Mouse (Mus musculus) heart, adult 2 months (tissue): ENCODE results near the gene Abca13.

Experiments used
- CTCF ChIP-seq: fragments of 200-600 bp; IDR thresholded peaks from 2 replicates; pipeline ENCODE4 v1.8.1; 2022; ENCODE audit warnings: antibody characterized with exemption, mild to moderate bottlenecking, moderate library complexity
- POLR2A ChIP-seq: fragments of 200-500 bp; IDR thresholded peaks from 2 replicates; pipeline ENCODE4 v1.6.1; 2011; ENCODE audit warnings: mild to moderate bottlenecking, low read depth, low read length, control low read depth; ENCODE audit not compliant: insufficient read depth

GRCm38 (mm10) chr11:9347724-9348123 is 156.0 kb downstream of the Abca13 start:
- TF ChIP-seq CTCF = peak; percentile 52
- TF ChIP-seq POLR2A = no peak
